Mouse (Mus musculus) heart, postnatal 25 days (tissue): ENCODE results near the gene Vmp1. TPM values are rescaled to one million over a fixed set of nuclear protein-coding genes. Genes with fewer than 3 reads are reported as not detected.
A peak's percentile ranks its signal among the peaks of the same experiment; 100 is the strongest.

Experiments
- DNase-seq: peaks from one replicate; pipeline ENCODE4 v3.0.0; 2022; ENCODE audit warnings: low spot score
- intact Hi-C: fragments of 180-260 bp; cut with DNase I; formaldehyde crosslinking; loops from one replicate; pipeline ENCODE4 v1.15.1; 2025
- total RNA-seq, 2 experiments: library from RNA; stranded (reverse); gene quantifications; 2 replicates each; pipeline ENCODE4 v1.2.3; 2021

Vmp1 gene
- total RNA-seq = 10 to 100 TPM; 63.1 to 66.1 TPM

GRCm38 (mm10) chr11:86683395-86684125 lies at the start of gene Vmp1, which contains the start of gene Ptrh2:
Gene Vmp1, minus strand, starts transcription at chr11:86683836.
Gene Ptrh2, plus strand, starts transcription at chr11:86683985.
- peak; percentile 85 for DNase-seq
- intact Hi-C loops = no loop called here

- no peak for DNase-seq
- intact Hi-C loops = no loop called here
These were observed 47.8 kb upstream of the Vmp1 start for GRCm38 (mm10) chr11:86731443-86731842.

- no peak for DNase-seq
- intact Hi-C loops = no loop called here
These were observed 42.0 kb upstream of the Vmp1 start for GRCm38 (mm10) chr11:86725607-86726006.

- DNase-seq = no peak
- intact Hi-C loops = no loop called here
These were observed 41.3 kb upstream of the Vmp1 start for GRCm38 (mm10) chr11:86724982-86725381.

- no peak for DNase-seq
- intact Hi-C loops = no loop called here
These were observed 40.4 kb upstream of the Vmp1 start for GRCm38 (mm10) chr11:86724004-86724403.

- DNase-seq = no peak
- intact Hi-C loops = loop anchor here (2.0 kb wide), 1 partner anchor 15 kb away; no protein-coding TSS in a partner anchor
These were observed 35.8 kb upstream of the Vmp1 start for GRCm38 (mm10) chr11:86719390-86719789.

- intact Hi-C loops = loop anchor here (2.0 kb wide), 1 partner anchor 14 kb away; no protein-coding TSS in a partner anchor
- no peak for DNase-seq
These were observed 34.7 kb upstream of the Vmp1 start for GRCm38 (mm10) chr11:86718369-86718768.

GRCm38 (mm10) chr11:86717306-86718065 lies 33.9 kb upstream of the Vmp1 start:
- no peak for DNase-seq
- intact Hi-C loops = loop anchor here (2.0 kb wide), 1 partner anchor 13 kb away; no protein-coding TSS in a partner anchor

- no peak for DNase-seq
- intact Hi-C loops = no loop called here
These were observed 31.0 kb upstream of the Vmp1 start for GRCm38 (mm10) chr11:86714606-86715005.

GRCm38 (mm10) chr11:86701151-86701550 lies 17.5 kb upstream of the Vmp1 start:
- no peak for DNase-seq
- intact Hi-C loops = no loop called here

GRCm38 (mm10) chr11:86695461-86695860 lies 11.8 kb upstream of the Vmp1 start:
- intact Hi-C loops = no loop called here
- no peak for DNase-seq

GRCm38 (mm10) chr11:86692546-86692945 lies 8.9 kb upstream of the Vmp1 start:
- intact Hi-C loops = no loop called here
- DNase-seq = no peak

- intact Hi-C loops = no loop called here
- no peak for DNase-seq
These were observed 8.3 kb upstream of the Vmp1 start for GRCm38 (mm10) chr11:86691956-86692355.

- DNase-seq = no peak
- intact Hi-C loops = no loop called here
These were observed 7.8 kb upstream of the Vmp1 start for GRCm38 (mm10) chr11:86691482-86691881.

GRCm38 (mm10) chr11:86690383-86690782 lies 6.7 kb upstream of the Vmp1 start:
- intact Hi-C loops = no loop called here
- DNase-seq = no peak

- intact Hi-C loops = no loop called here
- no peak for DNase-seq
These were observed 1.7 kb upstream of the Vmp1 start for GRCm38 (mm10) chr11:86685366-86685765.

GRCm38 (mm10) chr11:86684126-86685012 lies 733 bp upstream of the Vmp1 start:
- intact Hi-C loops = no loop called here
- no peak for DNase-seq

GRCm38 (mm10) chr11:86682861-86683260 lies 775 bp downstream of the Vmp1 start:
- intact Hi-C loops = no loop called here
- DNase-seq = no peak

- intact Hi-C loops = no loop called here
These were observed 2.2 kb downstream of the Vmp1 start for GRCm38 (mm10) chr11:86681423-86681822.

GRCm38 (mm10) chr11:86680729-86681128 lies 2.9 kb downstream of the Vmp1 start:
- DNase-seq = no peak
- intact Hi-C loops = no loop called here

More at GRCm38 (mm10) chr11:86681423-86681822, 2.2 kb downstream of the Vmp1 start:
- DNase-seq = no peak
